Mouse (Mus musculus): Measurements from ENCODE around the gene Tmem200b. TPM values are rescaled to one million over a fixed set of nuclear protein-coding genes. Genes with fewer than 3 reads are reported as not detected.

Tmem200b gene
- polyA plus RNA-seq, 1 experiment = 0.76 TPM

DNA sequence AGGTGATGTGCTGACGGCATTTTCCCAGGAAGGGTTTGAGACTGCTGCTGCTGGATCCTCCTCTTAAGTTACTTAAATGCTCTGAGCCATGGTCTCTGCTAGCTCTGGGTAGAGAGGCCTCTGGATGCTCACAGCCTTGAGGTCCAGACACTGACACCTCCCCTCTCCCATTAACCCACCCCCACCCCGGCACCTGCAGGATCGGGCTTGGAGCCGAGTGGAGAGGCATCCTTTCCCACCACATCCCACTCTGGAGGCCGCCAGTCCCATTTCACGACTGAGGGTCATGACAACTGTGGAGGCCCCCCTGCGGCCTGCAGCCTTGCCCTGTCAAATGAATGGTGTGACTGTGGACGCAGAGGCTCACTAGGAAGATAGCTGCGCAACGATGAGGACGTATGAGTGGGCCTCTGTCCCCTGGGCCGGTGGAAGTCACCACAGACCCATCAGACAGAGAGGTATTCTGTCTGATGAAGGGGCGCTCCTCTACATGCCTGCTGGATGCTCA lies 5.7 kb upstream of the Tmem200b start:
- TF ChIP-seq SRF (IDR thresholded peaks at IDR 0.05; ENCODE audit: control insufficient read depth, insufficient read length, low read depth) = no peak
- no peak for TF ChIP-seq REST (IDR thresholded peaks at IDR 0.05; ENCODE audit: insufficient read depth, insufficient read length)
- TF ChIP-seq TCF12 (IDR thresholded peaks at IDR 0.05; ENCODE audit: insufficient read depth, poor library complexity, severe bottlenecking) = no peak
- no peak for TF ChIP-seq TCF3 (IDR thresholded peaks at IDR 0.05; ENCODE audit: insufficient read length, low read depth)
- TF ChIP-seq MYOD1 (IDR thresholded peaks at IDR 0.05; ENCODE audit: control insufficient read depth in 1 of 3, insufficient read length in 2 of 3, low read depth in 2 of 3) = no peak
- no peak for TF ChIP-seq USF1 (IDR thresholded peaks at IDR 0.05; ENCODE audit: low read depth)
- no peak for TF ChIP-seq MAX (IDR thresholded peaks at IDR 0.05; ENCODE audit: low read depth)
- TF ChIP-seq MYOG (IDR thresholded peaks at IDR 0.05; ENCODE audit: control insufficient read depth in 1 of 3, insufficient read depth in 1 of 3, insufficient read length in 2 of 3, low read depth in 2 of 3) = no peak
- no peak for TF ChIP-seq E2F4 (IDR thresholded peaks at IDR 0.05; ENCODE audit: insufficient read depth)
- no peak for TF ChIP-seq POLR2AphosphoS2 (IDR thresholded peaks at IDR 0.05; ENCODE audit: insufficient read length, low read depth)
- no peak for TF ChIP-seq POLR2A (IDR thresholded peaks at IDR 0.05; ENCODE audit: insufficient read length, low read depth)
- TF ChIP-seq CEBPB (IDR thresholded peaks at IDR 0.05; ENCODE audit: insufficient read depth, poor library complexity, severe bottlenecking) = no peak
- H3K4me3 ChIP-seq = no peak overlapping the region
- no peak overlapping the region for H3ac ChIP-seq (ENCODE audit: control insufficient read depth, insufficient read length)
- no peaks in the 10 kb centered on the region for H3K27me3 ChIP-seq (ENCODE audit: control insufficient read depth, insufficient read depth, insufficient read length)
- no peak overlapping the region for H3K4me2 ChIP-seq (ENCODE audit: low read depth)
- no peaks in the 10 kb centered on the region for H3K36me3 ChIP-seq (ENCODE audit: control insufficient read depth, insufficient read depth)
- H3K79me2 ChIP-seq (ENCODE audit: control insufficient read depth, insufficient read depth) = no peaks in the 10 kb centered on the region

DNA sequence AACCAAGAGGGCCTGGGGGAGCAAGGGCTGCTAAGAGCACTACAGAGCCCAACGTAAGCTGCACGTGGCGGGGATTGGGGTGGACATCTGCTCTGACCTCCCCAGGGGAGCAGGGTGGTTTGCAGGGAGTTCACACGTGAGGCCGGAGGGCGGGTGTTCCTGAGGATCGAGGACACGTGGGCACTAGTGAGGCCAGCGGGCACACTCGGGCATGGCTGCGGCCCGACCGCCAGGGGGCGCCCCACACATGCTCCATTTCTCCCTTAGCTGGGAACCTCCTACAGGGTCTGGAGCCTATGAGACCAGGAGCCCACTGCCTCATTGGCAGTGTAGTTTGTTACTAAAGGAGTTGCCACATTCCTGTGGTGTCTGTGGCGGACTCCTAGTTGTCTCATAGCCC lies 5.1 kb upstream of the Tmem200b start:
- no peak overlapping the region for H3ac ChIP-seq (ENCODE audit: control insufficient read depth, insufficient read length)
- H3K4me3 ChIP-seq = no peak overlapping the region
- H3K79me2 ChIP-seq (ENCODE audit: control insufficient read depth, insufficient read depth) = no peaks in the 10 kb centered on the region
- peak overlapping the region; percentile 6 for H3K4me2 ChIP-seq (ENCODE audit: low read depth)
- H3K36me3 ChIP-seq (ENCODE audit: control insufficient read depth, insufficient read depth) = no peaks in the 10 kb centered on the region
- no peaks in the 10 kb centered on the region for H3K27me3 ChIP-seq (ENCODE audit: control insufficient read depth, insufficient read depth, insufficient read length)
- TF ChIP-seq CEBPB (IDR thresholded peaks at IDR 0.05; ENCODE audit: insufficient read depth, poor library complexity, severe bottlenecking) = no peak
- TF ChIP-seq E2F4 (IDR thresholded peaks at IDR 0.05; ENCODE audit: insufficient read depth) = no peak
- TF ChIP-seq TCF12 (IDR thresholded peaks at IDR 0.05; ENCODE audit: insufficient read depth, poor library complexity, severe bottlenecking) = no peak
- no peak for TF ChIP-seq SRF (IDR thresholded peaks at IDR 0.05; ENCODE audit: control insufficient read depth, insufficient read length, low read depth)
- TF ChIP-seq MAX (IDR thresholded peaks at IDR 0.05; ENCODE audit: low read depth) = no peak
- no peak for TF ChIP-seq REST (IDR thresholded peaks at IDR 0.05; ENCODE audit: insufficient read depth, insufficient read length)
- TF ChIP-seq USF1 (IDR thresholded peaks at IDR 0.05; ENCODE audit: low read depth) = no peak
- TF ChIP-seq POLR2AphosphoS2 (IDR thresholded peaks at IDR 0.05; ENCODE audit: insufficient read length, low read depth) = no peak
- TF ChIP-seq POLR2A (IDR thresholded peaks at IDR 0.05; ENCODE audit: insufficient read length, low read depth) = no peak
- no peak for TF ChIP-seq MYOG (IDR thresholded peaks at IDR 0.05; ENCODE audit: control insufficient read depth in 1 of 3, insufficient read depth in 1 of 3, insufficient read length in 2 of 3, low read depth in 2 of 3)
- TF ChIP-seq TCF3 (IDR thresholded peaks at IDR 0.05; ENCODE audit: insufficient read length, low read depth) = no peak
- no peak for TF ChIP-seq MYOD1 (IDR thresholded peaks at IDR 0.05; ENCODE audit: control insufficient read depth in 1 of 3, insufficient read length in 2 of 3, low read depth in 2 of 3)

GRCm38 (mm10) chr4:131917010-131917555 lies 4.5 kb upstream of the Tmem200b start:
- TF ChIP-seq MYOD1 (IDR thresholded peaks at IDR 0.05; ENCODE audit: control insufficient read depth in 1 of 3, insufficient read length in 2 of 3, low read depth in 2 of 3) (no peak), TCF12 (IDR thresholded peaks at IDR 0.05; ENCODE audit: insufficient read depth, poor library complexity, severe bottlenecking) (no peak), SRF (IDR thresholded peaks at IDR 0.05; ENCODE audit: control insufficient read depth, insufficient read length, low read depth) (no peak), MAX (IDR thresholded peaks at IDR 0.05; ENCODE audit: low read depth) (no peak), E2F4 (IDR thresholded peaks at IDR 0.05; ENCODE audit: insufficient read depth) (no peak), USF1 (IDR thresholded peaks at IDR 0.05; ENCODE audit: low read depth) (no peak), POLR2A (IDR thresholded peaks at IDR 0.05; ENCODE audit: insufficient read length, low read depth) (no peak), REST (IDR thresholded peaks at IDR 0.05; ENCODE audit: insufficient read depth, insufficient read length) (no peak), TCF3 (IDR thresholded peaks at IDR 0.05; ENCODE audit: insufficient read length, low read depth) (no peak), POLR2AphosphoS2 (IDR thresholded peaks at IDR 0.05; ENCODE audit: insufficient read length, low read depth) (no peak), CEBPB (IDR thresholded peaks at IDR 0.05; ENCODE audit: insufficient read depth, poor library complexity, severe bottlenecking) (no peak), MYOG (IDR thresholded peaks at IDR 0.05; ENCODE audit: control insufficient read depth in 1 of 3, insufficient read depth in 1 of 3, insufficient read length in 2 of 3, low read depth in 2 of 3) (no peak)
- Histone ChIP-seq H3K79me2 (ENCODE audit: control insufficient read depth, insufficient read depth) (no peaks in the 10 kb centered on the region), H3ac (ENCODE audit: control insufficient read depth, insufficient read length) (no peak overlapping the region), H3K4me3 (no peak overlapping the region), H3K4me2 (ENCODE audit: low read depth) (no peak overlapping the region), H3K27me3 (ENCODE audit: control insufficient read depth, insufficient read depth, insufficient read length) (peaks cover 6% of the 10 kb centered on the region), H3K36me3 (ENCODE audit: control insufficient read depth, insufficient read depth) (no peaks in the 10 kb centered on the region)

DNA sequence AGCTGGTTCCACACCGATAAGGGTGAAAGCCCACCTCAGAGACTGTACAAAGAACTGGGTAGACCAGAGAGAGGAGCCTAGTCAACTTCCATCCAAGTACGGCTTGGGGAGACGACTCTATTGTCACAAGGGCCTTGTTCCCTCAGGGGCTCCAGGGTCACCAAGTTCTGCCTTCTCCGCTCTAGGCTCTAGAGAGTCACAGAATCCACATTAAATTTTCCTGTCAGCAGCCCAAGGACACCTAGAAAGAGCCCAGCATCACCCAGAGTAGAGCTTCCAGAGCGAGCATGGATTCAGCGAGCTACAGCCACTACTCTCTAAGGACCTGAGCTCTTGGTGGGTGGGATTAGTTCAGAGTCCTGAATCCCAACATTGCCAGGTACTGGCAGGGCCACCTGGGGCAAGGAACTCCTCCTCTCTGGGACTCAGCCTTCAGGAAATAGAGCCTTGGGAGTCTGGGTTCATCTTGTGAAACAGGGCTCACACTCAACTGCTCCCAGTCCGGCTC lies 3.5 kb upstream of the Tmem200b start:
- no peaks in the 10 kb centered on the region for H3K36me3 ChIP-seq (ENCODE audit: control insufficient read depth, insufficient read depth)
- TF ChIP-seq TCF12 (IDR thresholded peaks at IDR 0.05; ENCODE audit: insufficient read depth, poor library complexity, severe bottlenecking) (no peak), E2F4 (IDR thresholded peaks at IDR 0.05; ENCODE audit: insufficient read depth) (no peak), POLR2AphosphoS2 (IDR thresholded peaks at IDR 0.05; ENCODE audit: insufficient read length, low read depth) (no peak)
- H3K4me3 ChIP-seq = no peak overlapping the region
- no peak overlapping the region for H3ac ChIP-seq (ENCODE audit: control insufficient read depth, insufficient read length)
- no peak overlapping the region for H3K4me2 ChIP-seq (ENCODE audit: low read depth)
- no peaks in the 10 kb centered on the region for H3K79me2 ChIP-seq (ENCODE audit: control insufficient read depth, insufficient read depth)
- H3K27me3 ChIP-seq (ENCODE audit: control insufficient read depth, insufficient read depth, insufficient read length) = peaks cover 6% of the 10 kb centered on the region

All from myocyte (in vitro differentiated cells).